Mouse (Mus musculus) gastrocnemius, adult 8-10 months (tissue): ENCODE data around the gene Olfr1260. TPM values are rescaled to one million over a fixed set of nuclear protein-coding genes. Genes with fewer than 3 reads are reported as not detected.

ENCODE experiments used
- DNase-seq, 2 experiments: peaks; one replicate each; pipeline ENCODE4 v3.0.0; 2022; ENCODE audit warnings: low spot score in 2 of 2
- total RNA-seq, 4 experiments: library from RNA; stranded (reverse); gene quantifications; 2 replicates each; pipeline ENCODE4 v1.2.4; 2022

Gene Olfr1260
- total RNA-seq = not detected

DNA sequence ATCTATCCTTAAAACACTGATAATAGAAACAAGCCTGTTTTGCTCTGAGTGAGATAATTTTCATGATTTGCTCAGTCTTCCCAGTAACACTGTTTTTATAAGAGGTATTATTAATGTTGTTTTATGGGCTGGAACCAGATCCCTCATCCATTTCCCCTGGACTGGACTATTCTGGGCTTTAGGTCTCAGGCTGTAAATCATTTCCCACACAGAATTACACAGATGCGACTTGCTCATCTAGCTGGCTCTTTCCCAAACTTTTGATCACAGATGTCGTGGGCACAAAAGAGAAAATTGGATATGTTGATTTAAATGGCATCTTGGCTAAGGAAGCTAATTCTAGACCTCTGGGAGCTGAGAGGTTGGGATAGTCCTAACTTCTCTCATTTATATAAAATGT is at the start of gene Olfr1260:
TSS of gene Olfr1260 (plus strand) at position 157 of the 400 bp plus-strand sequence.
- DNase-seq = no peak

DNA sequence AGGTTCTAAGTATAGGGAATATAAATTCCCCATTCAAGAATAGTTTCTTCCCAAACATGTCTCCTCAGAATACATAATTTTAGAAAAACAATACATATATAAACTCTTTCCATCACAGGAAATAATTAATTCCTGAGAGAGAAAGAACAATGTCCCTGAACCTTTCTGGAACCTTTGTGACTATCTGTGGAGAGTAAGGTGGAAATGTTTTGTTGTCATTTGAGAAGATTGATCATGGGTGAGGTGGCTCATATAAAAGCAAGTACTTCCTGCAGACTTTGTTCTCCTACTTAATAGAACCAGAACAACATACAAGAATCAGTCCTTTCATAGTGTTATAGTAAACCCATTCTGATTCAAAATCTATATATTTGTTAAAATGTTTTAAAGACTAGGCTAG is 47.1 kb upstream of the Olfr1260 start, which contains the start of gene Olfr1258:
TSS of gene Olfr1258 (plus strand) at position 301 of the 400 bp plus-strand sequence.
- no peak for DNase-seq

DNA sequence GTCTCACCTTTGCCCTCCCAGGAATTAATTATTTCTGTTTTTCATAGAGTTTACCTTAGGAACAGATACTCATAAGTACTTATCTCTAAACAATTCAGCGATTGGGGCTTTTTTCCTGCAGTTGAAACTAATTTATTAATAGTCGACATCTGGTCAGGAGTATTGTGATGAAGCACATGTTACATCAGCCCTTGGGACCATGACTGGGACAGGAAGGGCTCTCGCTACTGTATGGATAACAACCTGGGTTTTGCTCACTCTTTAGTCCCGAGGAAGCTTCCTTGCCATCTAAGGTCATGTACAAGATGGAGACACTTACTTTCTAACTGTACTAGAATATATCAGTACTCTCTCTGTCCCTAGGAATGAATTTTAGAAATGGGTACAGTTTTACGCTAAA is 25.6 kb upstream of the Olfr1260 start, which contains the start of gene Olfr1259:
TSS of gene Olfr1259 (minus strand) at position 101 of the 400 bp plus-strand sequence.
- DNase-seq = no peak

DNA sequence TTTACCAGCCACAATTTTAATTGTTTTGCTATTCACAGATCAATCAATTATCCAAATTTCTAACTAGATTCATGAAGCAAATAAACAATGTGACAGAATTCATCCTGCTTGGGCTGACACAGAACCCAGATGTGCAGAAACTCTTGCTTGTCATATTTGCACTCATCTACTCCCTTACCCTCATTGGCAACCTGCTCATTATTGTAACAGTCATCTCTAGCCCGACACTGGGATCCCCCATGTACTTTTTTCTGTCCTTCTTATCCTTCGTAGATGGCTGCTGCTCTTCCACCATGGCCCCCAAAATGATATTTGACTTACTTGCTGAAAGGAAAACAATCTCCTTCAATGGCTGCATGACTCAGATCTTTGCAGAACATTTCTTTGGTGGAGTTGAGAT is 3.6 kb downstream of the Olfr1260 start:
- no peak for DNase-seq

DNA sequence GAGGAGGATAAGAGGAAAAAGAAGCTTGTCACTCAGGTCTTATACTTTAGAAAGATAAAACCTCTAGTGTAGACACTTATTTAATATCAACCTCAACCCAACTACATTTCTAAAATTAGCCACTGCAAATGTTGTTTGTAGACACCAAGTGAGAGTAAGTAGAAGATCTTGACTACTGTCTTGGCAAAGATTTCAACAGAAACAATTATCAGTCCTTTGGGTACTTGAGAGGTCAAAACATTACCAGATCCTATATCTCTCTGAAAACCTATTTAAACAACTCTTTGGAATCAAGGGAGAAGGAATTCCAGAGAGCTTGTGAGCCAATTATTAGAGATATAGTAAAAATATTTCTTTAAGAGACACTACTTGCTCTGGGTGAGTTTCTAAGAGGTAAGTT is 16.8 kb downstream of the Olfr1260 start, which contains the start of gene Olfr1261:
TSS of gene Olfr1261 (plus strand) at position 301 of the 400 bp plus-strand sequence.
- no peak for DNase-seq

DNA sequence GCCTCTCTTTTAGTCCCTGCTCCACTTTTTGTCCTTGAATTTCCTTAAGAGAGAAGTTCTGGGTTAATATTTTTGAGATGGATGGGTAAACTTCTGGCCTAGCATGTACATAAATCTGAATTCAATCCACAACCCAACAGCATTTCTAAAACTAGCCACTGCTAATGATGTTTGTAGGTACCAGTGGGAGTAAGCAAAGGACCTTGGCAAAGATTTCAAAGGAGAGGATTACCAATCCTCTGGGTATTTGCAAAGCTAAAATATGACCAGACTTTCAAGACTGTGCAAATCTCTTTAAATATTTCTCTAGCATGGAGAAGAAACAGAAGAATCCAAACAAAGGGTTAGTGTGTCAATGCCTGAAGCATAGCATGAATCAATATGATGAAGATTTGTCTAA is 25.7 kb downstream of the Olfr1260 start, which contains the start of gene Olfr1262:
TSS of gene Olfr1262 (plus strand) at position 301 of the 400 bp plus-strand sequence.
- no peak for DNase-seq

DNA sequence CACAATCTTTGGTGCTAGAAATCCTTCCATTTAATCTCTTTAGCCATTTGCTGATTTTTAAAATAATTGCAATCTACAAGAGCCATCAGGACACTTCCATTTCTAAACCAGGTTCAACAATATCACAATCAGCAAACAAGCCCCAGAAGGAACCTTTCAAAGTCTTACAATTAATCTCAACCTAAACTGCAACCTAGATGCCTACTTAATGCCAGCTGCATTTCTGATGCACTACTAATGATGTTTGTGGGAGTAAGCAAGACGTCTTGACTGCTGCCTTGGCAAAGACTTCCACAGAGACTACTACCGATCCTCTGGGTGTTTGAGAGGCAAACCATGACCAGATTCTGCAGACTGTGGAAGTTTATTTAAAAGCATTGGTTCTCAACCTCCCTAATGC is 37.7 kb downstream of the Olfr1260 start, which contains the start of gene Olfr1263:
TSS of gene Olfr1263 (plus strand) at position 301 of the 400 bp plus-strand sequence.
- no peak for DNase-seq

DNA sequence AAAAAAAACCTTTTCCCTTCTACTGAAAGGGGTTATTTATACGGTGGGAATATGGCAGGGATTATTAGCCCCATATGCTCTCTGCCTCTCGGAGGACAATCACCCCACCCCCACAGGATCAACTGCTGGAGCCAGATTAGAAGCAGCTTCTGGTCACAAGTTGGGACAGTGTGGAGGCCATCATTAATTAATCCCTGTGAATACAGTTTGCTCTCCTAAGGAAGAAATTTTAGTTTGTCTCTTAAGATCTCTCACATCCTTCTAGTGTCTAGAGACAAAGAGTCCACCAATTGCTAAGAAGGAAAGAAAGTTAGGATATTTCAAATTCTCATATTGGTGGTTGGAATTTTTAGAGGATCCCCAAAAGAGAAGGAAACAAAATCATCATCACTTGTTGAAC is 51.3 kb downstream of the Olfr1260 start, which contains the start of gene Olfr1264:
TSS of gene Olfr1264 (minus strand) at position 101 of the 400 bp plus-strand sequence.
- no peak for DNase-seq

Other genes starting within 250 kb of the Olfr1260 start
- gene Olfr1252, start 249.3 kb upstream of the Olfr1260 start, total RNA-seq = not detected
- not detected for gene Olfr1253, start 217.2 kb upstream of the Olfr1260 start, total RNA-seq
- gene Olfr1254, start 180.7 kb upstream of the Olfr1260 start, total RNA-seq = not detected
- not detected for gene Olfr1255, start 162.3 kb upstream of the Olfr1260 start, total RNA-seq
- not detected for gene Olfr1256, start 132.8 kb upstream of the Olfr1260 start, total RNA-seq
- gene Olfr48, start 126.1 kb upstream of the Olfr1260 start, total RNA-seq = not detected
- not detected for gene Olfr1257, start 95.9 kb upstream of the Olfr1260 start, total RNA-seq
- gene Olfr1258, start 47.0 kb upstream of the Olfr1260 start, total RNA-seq = not detected
- not detected for gene Olfr1259, start 25.7 kb upstream of the Olfr1260 start, total RNA-seq
- gene Olfr1261, start 16.9 kb downstream of the Olfr1260 start, total RNA-seq = not detected
- not detected for gene Olfr1262, start 25.8 kb downstream of the Olfr1260 start, total RNA-seq
- gene Olfr1263, start 37.8 kb downstream of the Olfr1260 start, total RNA-seq = not detected
- not detected for gene Olfr1264, start 51.2 kb downstream of the Olfr1260 start, total RNA-seq
- gene Olfr1265, start 61.0 kb downstream of the Olfr1260 start, total RNA-seq = not detected
- gene Olfr140, start 89.3 kb downstream of the Olfr1260 start, total RNA-seq = not detected
- not detected for gene Olfr1269, start 147.1 kb downstream of the Olfr1260 start, total RNA-seq
- gene Olfr32, start 168.0 kb downstream of the Olfr1260 start, total RNA-seq = not detected
- not detected for gene Olfr1270, start 178.8 kb downstream of the Olfr1260 start, total RNA-seq